Mouse (Mus musculus): Measurements from ENCODE around the gene Rbm10.

DNA sequence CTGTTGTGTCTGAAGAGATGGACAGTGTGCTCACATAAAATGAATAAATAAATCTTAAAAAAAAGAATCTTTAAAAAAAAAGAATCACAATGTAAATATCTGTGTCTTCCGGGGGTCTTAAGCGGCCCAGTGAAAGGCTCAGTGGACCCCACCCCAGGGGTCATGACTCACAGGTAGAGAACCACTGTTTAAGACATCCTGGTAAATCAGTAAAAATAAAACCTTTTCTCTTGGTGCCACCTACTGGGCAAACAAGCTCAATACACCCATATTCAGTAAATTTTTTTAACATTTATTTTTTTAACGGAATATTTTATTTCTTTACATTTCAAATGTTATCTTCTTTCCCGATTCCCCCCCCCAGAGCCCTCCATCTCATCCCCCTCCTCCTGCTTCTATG, 29.3 kb upstream of the Rbm10 start:
- TF ChIP-seq CTCF (IDR thresholded peaks at IDR 0.05; ENCODE audit: control insufficient read depth, insufficient read depth, low read length), result no peak
- no peak for TF ChIP-seq POLR2A (IDR thresholded peaks at IDR 0.05; ENCODE audit: borderline replicate concordance, control insufficient read depth, low read depth, low read length)

Data from bone marrow, adult 2 months (tissue).